In genomic region chr4:143211584-143212340, GRCm38 (mm10) we compare ENCODE assay signal across 8 mouse cellular contexts. TPM values are rescaled to one million over a fixed set of nuclear protein-coding genes. Genes with fewer than 3 reads are reported as not detected.
DNase-seq lines count a peak whose midpoint lies in the region; ATAC-seq lines count a peak whose summit lies in the region.

No protein-coding gene starts in this region.

- peak overlapping the region; percentile 80 for H3K9ac ChIP-seq in intestine, embryonic 15.5 days
- H3K9ac ChIP-seq in limb, embryonic 11.5 days (ENCODE audit: low read length): peak overlapping the region; percentile 94
- H3K9ac ChIP-seq in midbrain, embryonic 13.5 days (replicated peaks): peak overlapping the region; percentile 87

- H3K4me3 ChIP-seq in intestine, embryonic 15.5 days (replicated peaks): peak overlapping the region; percentile 78
- peak overlapping the region; percentile 86 for H3K4me3 ChIP-seq in limb, embryonic 11.5 days (ENCODE audit: low read depth, low read length)
- H3K4me3 ChIP-seq in midbrain, embryonic 13.5 days (replicated peaks): peak overlapping the region; percentile 65

- peak; percentile 26 for DNase-seq in urinary bladder, adult 2 months (ENCODE audit: low spot score)
- no peak for DNase-seq in urinary bladder, postnatal 4 days (ENCODE audit: low spot score in 2 of 2)
- peak; percentile 49 to 61 for DNase-seq in cerebellum, postnatal 14 days
- peak; percentile 12 to 27 for DNase-seq in frontal cortex, postnatal 25 days (ENCODE audit: low spot score in 2 of 2)
- peak; percentile 70 for DNase-seq in limb, embryonic 11.5 days (ENCODE audit: low spot score)
- DNase-seq in splenic B cell, adult 2 months (ENCODE audit: low read depth, low spot score): peak; percentile 54

- peak overlapping the region; percentile 80 for H3K27ac ChIP-seq in intestine, embryonic 15.5 days
- H3K27ac ChIP-seq in limb, embryonic 11.5 days (replicated peaks; ENCODE audit: low read depth, low read length): peak overlapping the region; percentile 68; the same call in 1 of the 2 replicates
- peak overlapping the region; percentile 88 for H3K27ac ChIP-seq in midbrain, embryonic 13.5 days

- no peaks in the 10 kb centered on the region for H3K27me3 ChIP-seq in intestine, embryonic 15.5 days (replicated peaks)
- H3K27me3 ChIP-seq in limb, embryonic 11.5 days (ENCODE audit: control insufficient read depth, insufficient read depth, low read length): no peaks in the 10 kb centered on the region
- no peaks in the 10 kb centered on the region for H3K27me3 ChIP-seq in midbrain, embryonic 13.5 days
- H3K27me3 ChIP-seq in splenic B cell, adult 2 months (ENCODE audit: control insufficient read depth, insufficient read depth, low read length, poor library complexity, severe bottlenecking): no peaks in the 10 kb centered on the region

- peak overlapping the region; percentile 73 for H3K4me2 ChIP-seq in intestine, embryonic 15.5 days (replicated peaks)
- H3K4me2 ChIP-seq in limb, embryonic 11.5 days (ENCODE audit: low read depth, severe bottlenecking): peak overlapping the region; percentile 75
- peak overlapping the region; percentile 60 for H3K4me2 ChIP-seq in midbrain, embryonic 13.5 days (replicated peaks)

- ATAC-seq in intestine, embryonic 15.5 days: peak; percentile 59
- peak; percentile 56; the same call in 1 of the 2 replicates for ATAC-seq in limb, embryonic 11.5 days (ENCODE audit: insufficient number of reproducible peaks, low FRiP score, low TSS enrichment, low read depth)
- peak; percentile 79 for ATAC-seq in midbrain, embryonic 13.5 days

- peaks cover 5% of the 10 kb centered on the region for H3K4me1 ChIP-seq in intestine, embryonic 15.5 days (replicated peaks)
- peaks cover 6% of the 10 kb centered on the region; the same call in 1 of the 2 replicates for H3K4me1 ChIP-seq in limb, embryonic 11.5 days (ENCODE audit: control insufficient read depth, insufficient read depth, low read length)
- H3K4me1 ChIP-seq in midbrain, embryonic 13.5 days (replicated peaks): peaks cover 30% of the 10 kb centered on the region

- no peaks in the 10 kb centered on the region for H3K36me3 ChIP-seq in intestine, embryonic 15.5 days
- no peaks in the 10 kb centered on the region for H3K36me3 ChIP-seq in limb, embryonic 11.5 days (ENCODE audit: control insufficient read depth, insufficient read depth, low read length)
- H3K36me3 ChIP-seq in midbrain, embryonic 13.5 days: no peaks in the 10 kb centered on the region
- no peaks in the 10 kb centered on the region for H3K36me3 ChIP-seq in splenic B cell, adult 2 months (ENCODE audit: control insufficient read depth, insufficient read depth, low read length, poor library complexity, severe bottlenecking)

- WGBS in intestine, embryonic 15.5 days: 7% methylated on average over 43 of the region's 43 CpGs
- 9% methylated on average over 43 of the region's 43 CpGs for WGBS in limb, embryonic 11.5 days
- WGBS in midbrain, embryonic 13.5 days: 7% methylated on average over 43 of the region's 43 CpGs

- H3K9me3 ChIP-seq in intestine, embryonic 15.5 days: no peaks in the 10 kb centered on the region
- H3K9me3 ChIP-seq in limb, embryonic 11.5 days (ENCODE audit: control insufficient read depth, low read length): no peaks in the 10 kb centered on the region
- H3K9me3 ChIP-seq in midbrain, embryonic 13.5 days: no peaks in the 10 kb centered on the region

RNA-seq across cellular contexts. Expression of gene Prdm2, which starts 1.0 kb away (rescaled TPM):
- 12.1 and 18.0 TPM in 2 replicates for polyA plus RNA-seq in urinary bladder, adult 2 months (2012; rRNA removed)
- 9.7 and 10.0 TPM in 2 replicates for polyA plus RNA-seq in intestine, embryonic 15.5 days (2015; fragmentation: Nextera tagmentation; extraction: Ambion mirVana)
- polyA plus RNA-seq in limb, embryonic 11.5 days (2014; fragmentation: Nextera tagmentation; extraction: Ambion mirVana): 15.8 and 16.9 TPM in 2 replicates
- 18.3 and 21.2 TPM in 2 replicates for polyA plus RNA-seq in midbrain, embryonic 13.5 days (2015; fragmentation: Nextera tagmentation; extraction: Ambion mirVana)

Comparison
In these comparisons a context has a peak if more than half of its experiments do, and no peak if none do; other contexts are left out.
1. DNase-seq: peak in urinary bladder, adult 2 months (single experiment), cerebellum, postnatal 14 days (2 of 2), frontal cortex, postnatal 25 days (2 of 2), limb, embryonic 11.5 days (single experiment) and splenic B cell, adult 2 months (single experiment); none in urinary bladder, postnatal 4 days (0 of 2).
2. Peak in every context shown above with its lines, with median percentiles within 50 percentile points of each other: ATAC-seq, H3K27ac ChIP-seq, H3K4me2 ChIP-seq, H3K4me3 ChIP-seq and H3K9ac ChIP-seq.